8 mouse cellular contexts compared by ENCODE assay signal in genomic region chr19:11964266-11964665, GRCm38 (mm10). TPM values are rescaled to one million over a fixed set of nuclear protein-coding genes. Genes with fewer than 3 reads are reported as not detected.
DNase-seq lines count a peak whose midpoint lies in the region; ATAC-seq lines count a peak whose summit lies in the region.

No protein-coding gene starts in this region.

- peak overlapping the region; percentile 38 for H3K4me2 ChIP-seq in kidney, embryonic 14.5 days (replicated peaks; ENCODE audit: low read depth, low read length)
- peak overlapping the region; percentile 64 for H3K4me2 ChIP-seq in intestine, embryonic 14.5 days (ENCODE audit: low read length)
- peak overlapping the region; percentile 57 for H3K4me2 ChIP-seq in neural tube, embryonic 13.5 days

- H3K27ac ChIP-seq in kidney, embryonic 14.5 days (ENCODE audit: low read depth, low read length), result peak overlapping the region; percentile 39; the same call in 1 of the 2 replicates
- no peak overlapping the region for H3K27ac ChIP-seq in intestine, embryonic 14.5 days (ENCODE audit: low read depth)
- H3K27ac ChIP-seq in neural tube, embryonic 13.5 days (replicated peaks), result peak overlapping the region; percentile 88

- WGBS in kidney, embryonic 14.5 days, result 81% methylated on average over 1 of the region's 1 CpGs
- 100% methylated on average over 1 of the region's 1 CpGs for WGBS in intestine, embryonic 14.5 days
- WGBS in neural tube, embryonic 13.5 days, result 96% methylated on average over 1 of the region's 1 CpGs

- peak overlapping the region; percentile 43; the same call in 1 of the 2 replicates for H3K4me3 ChIP-seq in kidney, embryonic 14.5 days (ENCODE audit: low read length)
- peak overlapping the region; percentile 42; the same call in 1 of the 2 replicates for H3K4me3 ChIP-seq in intestine, embryonic 14.5 days (ENCODE audit: low read depth, low read length)
- peak overlapping the region; percentile 74 for H3K4me3 ChIP-seq in neural tube, embryonic 13.5 days

- H3K9me3 ChIP-seq in kidney, embryonic 14.5 days (ENCODE audit: control insufficient read depth, low read length), result no peaks in the 10 kb centered on the region; the same call in 1 of the 2 replicates
- H3K9me3 ChIP-seq in intestine, embryonic 14.5 days (ENCODE audit: control insufficient read depth, low read length), result no peaks in the 10 kb centered on the region
- no peaks in the 10 kb centered on the region for H3K9me3 ChIP-seq in neural tube, embryonic 13.5 days

- H3K9ac ChIP-seq in kidney, embryonic 14.5 days (ENCODE audit: low read depth, low read length), result peak overlapping the region; percentile 49
- H3K9ac ChIP-seq in intestine, embryonic 14.5 days (ENCODE audit: low read length), result no peak overlapping the region
- H3K9ac ChIP-seq in neural tube, embryonic 13.5 days, result peak overlapping the region; percentile 72

- H3K27me3 ChIP-seq in kidney, embryonic 14.5 days (ENCODE audit: control insufficient read depth, insufficient read depth, low read length), result no peaks in the 10 kb centered on the region
- no peaks in the 10 kb centered on the region for H3K27me3 ChIP-seq in intestine, embryonic 14.5 days (replicated peaks; ENCODE audit: control insufficient read depth, insufficient read depth, low read length)
- no peaks in the 10 kb centered on the region for H3K27me3 ChIP-seq in neural tube, embryonic 13.5 days

- H3K4me1 ChIP-seq in kidney, embryonic 14.5 days (ENCODE audit: control insufficient read depth, insufficient read depth, low read length), result peaks cover 14% of the 10 kb centered on the region
- H3K4me1 ChIP-seq in intestine, embryonic 14.5 days (replicated peaks; ENCODE audit: control insufficient read depth, insufficient read depth, low read length), result peaks cover 16% of the 10 kb centered on the region
- peaks cover 26% of the 10 kb centered on the region for H3K4me1 ChIP-seq in neural tube, embryonic 13.5 days (replicated peaks)

- ATAC-seq in kidney, embryonic 14.5 days (ENCODE audit: low FRiP score, low TSS enrichment), result no peak
- no peak for ATAC-seq in intestine, embryonic 14.5 days (replicated peaks; ENCODE audit: low FRiP score, low TSS enrichment, low read depth)
- no peak for ATAC-seq in neural tube, embryonic 13.5 days (ENCODE audit: low read depth)
- ATAC-seq in monocyte, adult 5-6 weeks (replicated peaks; ENCODE audit: insufficient number of reproducible peaks, low FRiP score, low TSS enrichment, poor library complexity, severe bottlenecking), result no peak

- peaks cover 7% of the 10 kb centered on the region; the same call in 1 of the 2 replicates for H3K36me3 ChIP-seq in kidney, embryonic 14.5 days (ENCODE audit: control insufficient read depth, insufficient read depth, low read length)
- H3K36me3 ChIP-seq in intestine, embryonic 14.5 days (ENCODE audit: control insufficient read depth, insufficient read depth, low read length), result peaks cover 5% of the 10 kb centered on the region; the same call in 1 of the 2 replicates
- no peaks in the 10 kb centered on the region for H3K36me3 ChIP-seq in neural tube, embryonic 13.5 days

- no peak for DNase-seq in kidney, postnatal 4 days
- DNase-seq in adipocyte (ENCODE audit: low spot score), result peak; percentile 45
- DNase-seq in intestine, embryonic 14.5 days (ENCODE audit: low spot score), result no peak
- no peak for DNase-seq in urinary bladder, postnatal 14 days (ENCODE audit: low spot score)
- no peak for DNase-seq in right cerebral cortex, postnatal 10 days (ENCODE audit: low spot score in 2 of 2)

RNA-seq across cellular contexts. Expression of gene Osbp, which starts 1.5 kb away (rescaled TPM):
- polyA plus RNA-seq in kidney, embryonic 14.5 days (2014; fragmentation: Nextera tagmentation; extraction: Ambion mirVana), result 7.5 and 9.4 TPM in 2 replicates
- 8.8 and 9.0 TPM in 2 replicates for polyA plus RNA-seq in intestine, embryonic 14.5 days (2014; fragmentation: Nextera tagmentation; extraction: Ambion mirVana)
- polyA plus RNA-seq in neural tube, embryonic 13.5 days (2015; fragmentation: Nextera tagmentation; extraction: Ambion mirVana), result 4.5 and 4.7 TPM in 2 replicates
- total RNA-seq in monocyte, adult 5-6 weeks (2017), result 22.1 to 45.4 TPM (median 25.4 TPM) in 3 replicates

RNA-seq across cellular contexts. Expression of gene Patl1, which starts 52.1 kb away (rescaled TPM):
- polyA plus RNA-seq in kidney, embryonic 14.5 days (2014; fragmentation: Nextera tagmentation; extraction: Ambion mirVana), result 15.8 and 23.6 TPM in 2 replicates
- polyA plus RNA-seq in intestine, embryonic 14.5 days (2014; fragmentation: Nextera tagmentation; extraction: Ambion mirVana), result 23.2 and 25.4 TPM in 2 replicates
- polyA plus RNA-seq in neural tube, embryonic 13.5 days (2015; fragmentation: Nextera tagmentation; extraction: Ambion mirVana), result 15.8 and 18.3 TPM in 2 replicates
- 15.1 to 24.9 TPM (median 16.0 TPM) in 3 replicates for total RNA-seq in monocyte, adult 5-6 weeks (2017)
